ENCODE assay signal across 8 mouse cellular contexts in genomic region chr4:111719296-111719695, GRCm38 (mm10). TPM values are rescaled to one million over a fixed set of nuclear protein-coding genes. Genes with fewer than 3 reads are reported as not detected.
DNase-seq lines count a peak whose midpoint lies in the region; ATAC-seq lines count a peak whose summit lies in the region.

No protein-coding gene starts in this region.

- H3K4me3 ChIP-seq in forebrain, embryonic 14.5 days (ENCODE audit: low read depth, low read length) = peak overlapping the region; percentile 62
- peak overlapping the region; percentile 83 for H3K4me3 ChIP-seq in intestine, embryonic 15.5 days (replicated peaks)
- H3K4me3 ChIP-seq in midbrain, embryonic 16.5 days (ENCODE audit: low read depth, low read length) = peak overlapping the region; percentile 87

- no peaks in the 10 kb centered on the region for H3K9me3 ChIP-seq in forebrain, embryonic 14.5 days (replicated peaks; ENCODE audit: control insufficient read depth, low read length)
- H3K9me3 ChIP-seq in intestine, embryonic 15.5 days = no peaks in the 10 kb centered on the region
- no peaks in the 10 kb centered on the region for H3K9me3 ChIP-seq in midbrain, embryonic 16.5 days (replicated peaks; ENCODE audit: control insufficient read depth, low read length, poor library complexity, severe bottlenecking)

- DNase-seq in spleen, postnatal 36 days (ENCODE audit: low spot score in 2 of 2) = peak; percentile 29
- DNase-seq in spleen, adult 12 weeks (ENCODE audit: low spot score) = no peak
- DNase-seq in forebrain, embryonic 14.5 days (ENCODE audit: low spot score) = no peak
- DNase-seq in left cerebral cortex, postnatal 4 days = no peak
- no peak for DNase-seq in ovary, postnatal 10 days (ENCODE audit: low spot score)
- no peak for DNase-seq in adipocyte (ENCODE audit: low spot score)

- intact Hi-C loops in left cerebral cortex, postnatal 4 days (cut with DNase I) = no loop called here

- no peaks in the 10 kb centered on the region for H3K27me3 ChIP-seq in forebrain, embryonic 14.5 days (replicated peaks; ENCODE audit: control insufficient read depth, insufficient read depth, low read length)
- no peaks in the 10 kb centered on the region for H3K27me3 ChIP-seq in intestine, embryonic 15.5 days (replicated peaks)
- H3K27me3 ChIP-seq in midbrain, embryonic 16.5 days (ENCODE audit: control insufficient read depth, insufficient read depth, low read depth, low read length) = no peaks in the 10 kb centered on the region

- WGBS in forebrain, embryonic 14.5 days = 69% methylated on average over 4 of the region's 4 CpGs
- 71% methylated on average over 4 of the region's 4 CpGs for WGBS in intestine, embryonic 15.5 days
- WGBS in midbrain, embryonic 16.5 days = 79% methylated on average over 4 of the region's 4 CpGs

- H3K36me3 ChIP-seq in forebrain, embryonic 14.5 days (ENCODE audit: control insufficient read depth, insufficient read depth, low read length) = no peaks in the 10 kb centered on the region
- no peaks in the 10 kb centered on the region for H3K36me3 ChIP-seq in intestine, embryonic 15.5 days
- H3K36me3 ChIP-seq in midbrain, embryonic 16.5 days (ENCODE audit: control insufficient read depth, insufficient read depth, low read length) = no peaks in the 10 kb centered on the region

- H3K4me2 ChIP-seq in forebrain, embryonic 14.5 days (ENCODE audit: low read length) = peak overlapping the region; percentile 75
- H3K4me2 ChIP-seq in intestine, embryonic 15.5 days (replicated peaks) = peak overlapping the region; percentile 77
- H3K4me2 ChIP-seq in midbrain, embryonic 16.5 days (ENCODE audit: low read length) = peak overlapping the region; percentile 85

- H3K9ac ChIP-seq in forebrain, embryonic 14.5 days (ENCODE audit: low read length) = no peak overlapping the region
- H3K9ac ChIP-seq in intestine, embryonic 15.5 days = no peak overlapping the region
- H3K9ac ChIP-seq in midbrain, embryonic 16.5 days (ENCODE audit: low read depth, low read length) = no peak overlapping the region

- ATAC-seq in forebrain, embryonic 14.5 days = no peak
- ATAC-seq in intestine, embryonic 15.5 days = no peak
- ATAC-seq in midbrain, embryonic 16.5 days = 0 out of 2 replicates have a peak, but pooled peaks have one; percentile 1

- H3K4me1 ChIP-seq in forebrain, embryonic 14.5 days (ENCODE audit: control insufficient read depth, insufficient read depth, low read length) = no peaks in the 10 kb centered on the region
- H3K4me1 ChIP-seq in intestine, embryonic 15.5 days (replicated peaks) = 0 out of 2 replicates have a peak, but pooled peaks cover 3% of the 10 kb centered on the region
- H3K4me1 ChIP-seq in midbrain, embryonic 16.5 days (ENCODE audit: control insufficient read depth, insufficient read depth, low read length) = no peaks in the 10 kb centered on the region

- no peak overlapping the region for H3K27ac ChIP-seq in forebrain, embryonic 14.5 days (ENCODE audit: low read depth, low read length)
- H3K27ac ChIP-seq in intestine, embryonic 15.5 days = no peak overlapping the region
- H3K27ac ChIP-seq in midbrain, embryonic 16.5 days (ENCODE audit: low read length) = no peak overlapping the region

RNA-seq across cellular contexts. Expression of gene Spata6, which starts 0.5 kb away (rescaled TPM):
- polyA plus RNA-seq in forebrain, embryonic 14.5 days (2014; fragmentation: Nextera tagmentation; extraction: Ambion mirVana) = 10.4 and 11.0 TPM in 2 replicates
- 16.5 and 16.8 TPM in 2 replicates for polyA plus RNA-seq in intestine, embryonic 15.5 days (2015; fragmentation: Nextera tagmentation; extraction: Ambion mirVana)
- 14.5 and 14.9 TPM in 2 replicates for polyA plus RNA-seq in midbrain, embryonic 16.5 days (2015; fragmentation: Nextera tagmentation; extraction: Ambion mirVana)
- 10 to 100 TPM in 1 of 2 experiments, 1 to 10 TPM in 1; 8.4 to 10.1 TPM for total RNA-seq in left cerebral cortex, postnatal 4 days (2021)

Comparison
In these comparisons a context has a peak if more than half of its experiments do, and no peak if none do; other contexts are left out.
1. DNase-seq: peak in spleen, postnatal 36 days (2 of 2); none in spleen, adult 12 weeks (single experiment), forebrain, embryonic 14.5 days (single experiment), left cerebral cortex, postnatal 4 days (single experiment), ovary, postnatal 10 days (single experiment) and adipocyte (single experiment).
2. Peak in every context shown above with its lines, with median percentiles within 50 percentile points of each other: H3K4me2 ChIP-seq and H3K4me3 ChIP-seq.